Mouse (Mus musculus) brain, embryonic 14.5 days (tissue): ENCODE measurements around the gene Cdc14b.

Experiments used
- CTCF ChIP-seq: fragments of 200-500 bp; IDR thresholded peaks from 2 replicates; pipeline ENCODE4 v1.5.1; 2012; ENCODE audit warnings: inconsistent platforms, mild to moderate bottlenecking, moderate library complexity, borderline replicate concordance; ENCODE audit not compliant: insufficient read depth, insufficient read length; ENCODE audit errors: extremely low read depth
- POLR2A ChIP-seq: fragments of 200-500 bp; IDR thresholded peaks from 2 replicates; pipeline ENCODE4 v1.6.1; 2012; ENCODE audit warnings: mild to moderate bottlenecking, inconsistent platforms, borderline replicate concordance; ENCODE audit not compliant: poor library complexity, insufficient read depth, insufficient read length, severe bottlenecking; ENCODE audit errors: extremely low read depth

DNA sequence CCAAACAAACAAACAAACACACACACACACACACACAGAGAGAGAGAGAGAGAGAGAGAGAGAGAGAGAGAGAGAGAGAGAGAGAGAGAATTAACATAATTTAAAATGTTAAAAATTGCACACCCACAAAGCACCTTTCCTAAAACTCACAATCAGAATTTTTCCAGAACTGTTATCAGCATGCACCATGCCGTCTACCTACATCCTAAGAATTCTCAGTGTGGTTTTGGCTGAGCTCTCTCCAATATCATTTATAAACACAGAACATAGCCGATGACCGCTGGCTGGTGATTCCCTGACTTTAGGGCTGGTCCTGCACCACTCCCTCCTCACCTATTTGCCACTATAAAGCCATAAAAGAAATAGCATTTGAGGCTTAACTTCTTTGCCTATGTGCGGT, 6.7 kb downstream of the Cdc14b start:
- no peak for TF ChIP-seq CTCF
- no peak for TF ChIP-seq POLR2A
